Mouse (Mus musculus) spleen, adult 2 months (tissue): ENCODE results near the gene Tmprss4.

Experiments used
- CTCF ChIP-seq: fragments of 200-500 bp; IDR thresholded peaks from 2 replicates; pipeline ENCODE4 v1.5.1; 2011; ENCODE audit warnings: mild to moderate bottlenecking, inconsistent platforms; ENCODE audit not compliant: insufficient read depth, insufficient read length, insufficient replicate concordance; ENCODE audit errors: extremely low read depth
- POLR2A ChIP-seq: fragments of 200-500 bp; IDR thresholded peaks from 2 replicates; pipeline ENCODE4 v1.6.1; 2011; ENCODE audit warnings: low read depth, low read length, inconsistent platforms

- TF ChIP-seq CTCF (no peak), POLR2A (no peak)
These were observed 24.6 kb downstream of the Tmprss4 start for GRCm38 (mm10) chr9:45179282-45179681.
